Mouse (Mus musculus): ENCODE measurements around the gene Tatdn2. TPM values are rescaled to one million over a fixed set of nuclear protein-coding genes. Genes with fewer than 3 reads are reported as not detected.

The Tatdn2 gene
- polyA plus RNA-seq, 1 experiment from 2014 or later, result 1.4 TPM

- no peak for ATAC-seq (ENCODE audit: low FRiP score)
Observed at GRCm38 (mm10) chr6:113728181-113728580, 31.3 kb downstream of the Tatdn2 start.

GRCm38 (mm10) chr6:113731296-113731695, 34.4 kb downstream of the Tatdn2 start:
- Histone ChIP-seq H3K27me3 (replicated peaks) (no peaks in the 10 kb centered on the region), H3K4me1 (no peaks in the 10 kb centered on the region), H3K9me3 (replicated peaks) (no peaks in the 10 kb centered on the region), H3K27ac (replicated peaks) (no peak overlapping the region), H3K36me3 (peaks cover 97% of the 10 kb centered on the region), H3K4me3 (replicated peaks) (no peak overlapping the region), H3K9ac (replicated peaks) (no peak overlapping the region), H3K4me2 (no peak overlapping the region)
- ATAC-seq (ENCODE audit: low FRiP score), result no peak
- WGBS, result 92% methylated on average over 3 of the region's 3 CpGs

More at GRCm38 (mm10) chr6:113728181-113728580, 31.3 kb downstream of the Tatdn2 start:
- Histone ChIP-seq H3K9ac (replicated peaks) (no peak overlapping the region), H3K27me3 (replicated peaks) (no peaks in the 10 kb centered on the region), H3K9me3 (replicated peaks) (no peaks in the 10 kb centered on the region), H3K4me2 (no peak overlapping the region), H3K4me3 (replicated peaks) (no peak overlapping the region), H3K36me3 (peaks cover 84% of the 10 kb centered on the region), H3K27ac (replicated peaks) (no peak overlapping the region), H3K4me1 (no peaks in the 10 kb centered on the region)
- 88% methylated on average over 7 of the region's 7 CpGs for whole genome bisulfite sequencing

GRCm38 (mm10) chr6:113737318-113738046, 40.6 kb downstream of the Tatdn2 start:
- ATAC-seq (ENCODE audit: low FRiP score), result no peak
- peaks cover 51% of the 10 kb centered on the region for H3K36me3 ChIP-seq
- 90% methylated on average over 9 of the region's 9 CpGs for WGBS

GRCm38 (mm10) chr6:113740236-113741217, 43.7 kb downstream of the Tatdn2 start, which contains the start of gene Sec13:
Gene Sec13 (minus strand): TSS chr6:113740743.
- H3K27me3 ChIP-seq (replicated peaks), result no peaks in the 10 kb centered on the region
- peak within 1 kb of the TSS; percentile 92 for H3K4me3 ChIP-seq (replicated peaks)
- ATAC-seq (ENCODE audit: low FRiP score), result peak; percentile 88
- 7% methylated on average over 41 of the region's 41 CpGs for WGBS
- H3K36me3 ChIP-seq, result peaks cover 23% of the 10 kb centered on the region
- peak within 1 kb of the TSS; percentile 88 for H3K4me2 ChIP-seq
- H3K27ac ChIP-seq (replicated peaks), result peak within 1 kb of the TSS; percentile 82
- peaks cover 14% of the 10 kb centered on the region for H3K4me1 ChIP-seq
- no peaks in the 10 kb centered on the region for H3K9me3 ChIP-seq (replicated peaks)
- peak within 1 kb of the TSS; percentile 81 for H3K9ac ChIP-seq (replicated peaks)

More at GRCm38 (mm10) chr6:113737318-113738046, 40.6 kb downstream of the Tatdn2 start:
- Histone ChIP-seq H3K27me3 (replicated peaks) (no peaks in the 10 kb centered on the region), H3K9me3 (replicated peaks) (no peaks in the 10 kb centered on the region), H3K4me2 (no peak overlapping the region), H3K4me3 (replicated peaks) (no peak overlapping the region), H3K4me1 (peaks cover 14% of the 10 kb centered on the region), H3K9ac (replicated peaks) (no peak overlapping the region), H3K27ac (replicated peaks) (no peak overlapping the region)

GRCm38 (mm10) chr6:113741425-113741824, 44.6 kb downstream of the Tatdn2 start:
- no peak overlapping the region for H3K4me2 ChIP-seq
- 66% methylated on average over 2 of the region's 2 CpGs for WGBS
- no peaks in the 10 kb centered on the region for H3K9me3 ChIP-seq (replicated peaks)
- no peak for ATAC-seq (ENCODE audit: low FRiP score)
- no peak overlapping the region for H3K4me3 ChIP-seq (replicated peaks)
- H3K27ac ChIP-seq (replicated peaks), result no peak overlapping the region
- peaks cover 18% of the 10 kb centered on the region for H3K36me3 ChIP-seq
- peaks cover 14% of the 10 kb centered on the region for H3K4me1 ChIP-seq
- H3K27me3 ChIP-seq (replicated peaks), result no peaks in the 10 kb centered on the region
- H3K9ac ChIP-seq (replicated peaks), result no peak overlapping the region

- WGBS, result 68% methylated on average over 1 of the region's 1 CpGs
- H3K9me3 ChIP-seq (replicated peaks), result no peaks in the 10 kb centered on the region
- no peak for ATAC-seq (ENCODE audit: low FRiP score)
- peaks cover 16% of the 10 kb centered on the region for H3K36me3 ChIP-seq
- peaks cover 14% of the 10 kb centered on the region for H3K4me1 ChIP-seq
- no peak overlapping the region for H3K4me2 ChIP-seq
- no peak overlapping the region for H3K27ac ChIP-seq (replicated peaks)
- no peaks in the 10 kb centered on the region for H3K27me3 ChIP-seq (replicated peaks)
- H3K4me3 ChIP-seq (replicated peaks), result no peak overlapping the region
- no peak overlapping the region for H3K9ac ChIP-seq (replicated peaks)
Observed at GRCm38 (mm10) chr6:113742321-113742720, 45.5 kb downstream of the Tatdn2 start.

GRCm38 (mm10) chr6:113743111-113743510, 46.3 kb downstream of the Tatdn2 start:
- no peak overlapping the region for H3K4me3 ChIP-seq (replicated peaks)
- H3K4me1 ChIP-seq, result peaks cover 14% of the 10 kb centered on the region
- WGBS, result 48% methylated on average over 1 of the region's 1 CpGs
- no peak overlapping the region for H3K27ac ChIP-seq (replicated peaks)
- no peak overlapping the region for H3K4me2 ChIP-seq
- no peak for ATAC-seq (ENCODE audit: low FRiP score)
- H3K9me3 ChIP-seq (replicated peaks), result no peaks in the 10 kb centered on the region
- no peaks in the 10 kb centered on the region for H3K27me3 ChIP-seq (replicated peaks)
- H3K9ac ChIP-seq (replicated peaks), result no peak overlapping the region
- peaks cover 12% of the 10 kb centered on the region for H3K36me3 ChIP-seq

GRCm38 (mm10) chr6:113745117-113745516, 48.3 kb downstream of the Tatdn2 start:
- Histone ChIP-seq H3K36me3 (peaks cover 13% of the 10 kb centered on the region), H3K27ac (replicated peaks) (no peak overlapping the region), H3K4me1 (peaks cover 3% of the 10 kb centered on the region; the same call in 1 of the 2 replicates), H3K4me2 (no peak overlapping the region), H3K4me3 (replicated peaks) (no peak overlapping the region), H3K9ac (replicated peaks) (0 out of 2 replicates have a peak overlapping the region, but pooled peaks have one; percentile 3), H3K27me3 (replicated peaks) (no peaks in the 10 kb centered on the region), H3K9me3 (replicated peaks) (no peaks in the 10 kb centered on the region)
- no peak for ATAC-seq (ENCODE audit: low FRiP score)

- no peak for ATAC-seq (ENCODE audit: low FRiP score)
- H3K4me3 ChIP-seq (replicated peaks), result no peak overlapping the region
- H3K9me3 ChIP-seq (replicated peaks), result no peaks in the 10 kb centered on the region
- no peaks in the 10 kb centered on the region for H3K27me3 ChIP-seq (replicated peaks)
- no peak overlapping the region for H3K4me2 ChIP-seq
- H3K9ac ChIP-seq (replicated peaks), result no peak overlapping the region
- H3K36me3 ChIP-seq, result peaks cover 24% of the 10 kb centered on the region
- no peak overlapping the region for H3K27ac ChIP-seq (replicated peaks)
- 86% methylated on average over 14 of the region's 14 CpGs for WGBS
- H3K4me1 ChIP-seq, result no peaks in the 10 kb centered on the region
Observed at GRCm38 (mm10) chr6:113747284-113747683, 50.4 kb downstream of the Tatdn2 start.

GRCm38 (mm10) chr6:113748351-113748750, 51.5 kb downstream of the Tatdn2 start:
- Histone ChIP-seq H3K27ac (replicated peaks) (no peak overlapping the region), H3K4me1 (no peaks in the 10 kb centered on the region), H3K4me3 (replicated peaks) (no peak overlapping the region), H3K4me2 (no peak overlapping the region), H3K9ac (replicated peaks) (no peak overlapping the region), H3K36me3 (peaks cover 33% of the 10 kb centered on the region), H3K27me3 (replicated peaks) (no peaks in the 10 kb centered on the region), H3K9me3 (replicated peaks) (no peaks in the 10 kb centered on the region)
- ATAC-seq (ENCODE audit: low FRiP score), result no peak
- WGBS, result 39% methylated on average over 26 of the region's 26 CpGs

- peaks cover 41% of the 10 kb centered on the region for H3K36me3 ChIP-seq
- no peak overlapping the region for H3K4me2 ChIP-seq
- no peaks in the 10 kb centered on the region for H3K27me3 ChIP-seq (replicated peaks)
- no peak overlapping the region for H3K9ac ChIP-seq (replicated peaks)
- WGBS, result 68% methylated on average over 17 of the region's 17 CpGs
- H3K4me3 ChIP-seq (replicated peaks), result no peak overlapping the region
- no peak for ATAC-seq (ENCODE audit: low FRiP score)
- H3K27ac ChIP-seq (replicated peaks), result no peak overlapping the region
- no peaks in the 10 kb centered on the region for H3K9me3 ChIP-seq (replicated peaks)
- no peaks in the 10 kb centered on the region for H3K4me1 ChIP-seq
Observed at GRCm38 (mm10) chr6:113749119-113749685, 52.4 kb downstream of the Tatdn2 start.

All from neural tube, embryonic 15.5 days (tissue).